Mouse (Mus musculus) cerebellum, postnatal 14 days (tissue): ENCODE data around the gene Mtg1.
A peak's percentile ranks its signal among the peaks of the same experiment; 100 is the strongest.
"Not testable (repeated sequence)": the region's sequence is repeated elsewhere in the genome, so short reads cannot be mapped to it uniquely, and the experiment has no call there.

ENCODE experiments used
- DNase-seq, 2 experiments: peaks; one replicate each; pipeline ENCODE4 v3.0.0; 2021; ENCODE audit warnings: mixed read lengths in 2 of 2

The Mtg1 gene

DNA sequence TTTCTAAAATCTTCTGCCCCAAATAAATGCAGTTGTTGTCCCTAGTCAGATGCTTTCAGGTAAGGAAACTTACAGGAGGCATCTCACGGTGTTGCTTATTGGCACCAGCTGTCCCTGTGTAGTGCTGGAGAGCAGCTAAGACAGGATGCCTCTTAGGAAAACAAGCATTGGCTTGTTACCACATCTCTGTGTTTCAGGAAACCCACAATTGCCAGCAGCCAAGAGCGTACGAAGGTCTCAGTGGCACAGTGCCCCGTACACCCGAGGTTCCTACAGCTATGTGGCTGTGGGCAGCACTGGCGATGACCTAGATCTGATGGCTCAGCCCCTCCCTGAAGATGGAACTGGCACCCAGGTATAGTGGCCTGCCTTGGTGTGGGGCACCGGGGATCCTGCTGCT, 5.2 kb upstream of the Mtg1 start:
- DNase-seq, result not testable (repeated sequence)

- DNase-seq, result not testable (repeated sequence)
Measured at GRCm38 (mm10) chr7:140134033-140134432, 3.3 kb upstream of the Mtg1 start.

- no peak for DNase-seq
Measured at GRCm38 (mm10) chr7:140135106-140135770, 2.1 kb upstream of the Mtg1 start.

- DNase-seq, result no peak
Measured at GRCm38 (mm10) chr7:140138021-140138310, 602 bp downstream of the Mtg1 start.

DNA sequence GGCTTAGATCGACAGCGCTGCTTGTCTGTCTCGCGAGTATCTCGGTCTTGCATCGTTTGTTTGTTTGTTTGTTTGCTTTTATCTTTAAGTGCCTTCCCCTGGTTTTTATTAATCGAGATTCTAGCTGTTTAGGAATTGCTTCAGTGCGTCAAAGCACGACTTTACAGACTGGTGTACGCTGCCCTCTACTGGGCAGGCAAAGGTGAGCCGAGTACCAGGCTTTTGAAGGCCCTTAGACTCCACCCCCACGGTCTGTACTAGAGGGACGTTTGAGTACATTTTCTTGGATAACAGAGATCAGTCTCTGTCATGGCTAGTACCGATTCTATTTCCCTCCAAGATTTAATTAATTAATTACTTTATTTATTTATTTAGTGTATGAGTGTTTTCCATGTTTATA, 4.0 kb downstream of the Mtg1 start:
- DNase-seq, result peak; percentile 78 to 83

- no peak for DNase-seq
Measured at GRCm38 (mm10) chr7:140144550-140144949, 7.2 kb downstream of the Mtg1 start.

GRCm38 (mm10) chr7:140153383-140153782, 16.0 kb downstream of the Mtg1 start:
- DNase-seq, result peak; percentile 75 to 81

GRCm38 (mm10) chr7:140153829-140154217, 16.5 kb downstream of the Mtg1 start:
- DNase-seq, result no peak

DNA sequence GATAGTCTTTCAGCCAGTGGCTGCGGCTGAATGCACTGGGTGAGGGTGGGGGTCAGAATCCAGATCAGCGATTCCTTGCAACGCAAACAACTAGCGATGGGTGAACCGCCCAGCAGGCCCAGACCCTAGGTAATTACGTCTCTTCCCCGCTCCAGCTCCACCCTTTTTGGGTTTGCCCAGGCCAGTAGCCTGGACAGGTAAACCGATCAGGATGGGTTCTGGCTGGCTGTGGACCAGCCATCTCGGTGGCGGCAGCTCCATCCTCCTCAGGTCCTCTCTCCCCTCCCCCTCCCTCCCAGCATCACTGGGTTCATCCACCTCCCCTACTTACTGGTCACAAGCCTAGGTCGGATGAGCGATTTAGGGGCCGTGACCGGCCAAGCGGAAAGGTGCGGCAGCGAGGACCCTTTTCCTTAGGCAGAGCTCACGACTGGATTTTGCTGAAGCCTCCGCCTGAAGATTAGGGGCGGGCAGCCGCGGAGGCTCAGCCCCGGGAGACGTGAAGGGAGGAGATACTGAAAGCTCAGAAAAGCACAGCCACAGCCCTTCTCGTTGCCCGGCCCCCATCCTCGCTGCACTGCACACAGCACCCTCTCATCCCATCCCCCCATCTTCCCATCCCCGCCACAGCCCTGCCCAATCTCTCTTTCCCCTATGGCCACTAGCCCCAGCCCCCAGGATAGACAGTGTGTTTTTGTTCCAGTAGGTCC, 17.0 kb downstream of the Mtg1 start, which contains the start of gene Sprn:
Sprn (minus strand) TSS at position 660 of the 710 bp plus-strand sequence.
- DNase-seq, result peak; percentile 81 to 86

DNA sequence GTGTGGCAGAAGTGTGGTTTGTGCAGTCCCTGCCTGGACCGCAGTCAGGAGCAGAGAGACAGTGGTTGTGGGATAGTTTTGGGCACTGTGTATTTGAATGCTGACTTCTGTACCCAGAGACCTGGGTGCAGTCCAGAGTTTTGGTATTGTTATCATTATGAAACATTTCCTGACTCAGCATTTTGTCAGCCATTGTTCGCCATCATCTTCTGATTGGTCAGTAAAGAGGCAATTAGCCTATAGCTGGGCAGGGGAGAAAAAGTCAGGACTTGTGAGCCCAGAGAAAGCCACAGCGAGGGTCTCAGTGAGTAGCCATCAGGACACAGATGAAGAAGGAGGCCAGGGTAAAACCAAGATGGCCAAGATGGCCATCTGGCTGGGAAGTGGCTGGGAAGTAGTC, 23.0 kb downstream of the Mtg1 start:
- DNase-seq, result no peak

DNA sequence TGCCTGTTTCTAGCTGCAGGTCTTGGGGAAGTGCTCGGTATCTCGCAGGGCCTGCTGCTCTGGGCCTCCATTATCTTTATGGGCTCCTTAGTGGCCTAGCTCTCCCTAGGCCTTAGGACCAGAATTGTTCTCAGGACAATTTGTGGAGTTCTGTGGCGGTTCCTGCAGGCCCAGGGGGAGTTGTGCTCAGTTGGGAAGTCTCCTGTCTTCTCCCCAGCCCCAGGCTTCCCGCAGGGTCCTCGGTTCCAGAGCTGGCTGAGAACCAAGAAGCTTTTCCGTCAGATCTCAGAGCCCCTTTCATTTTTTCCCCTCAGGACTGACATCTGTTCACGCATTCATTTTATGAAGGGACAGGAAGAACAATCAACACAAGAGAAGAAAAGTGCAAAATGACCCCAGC, 27.3 kb downstream of the Mtg1 start, which contains the start of gene Olfr522:
Olfr522 (minus strand) TSS at position 101 of the 400 bp plus-strand sequence.
- DNase-seq, result no peak

DNA sequence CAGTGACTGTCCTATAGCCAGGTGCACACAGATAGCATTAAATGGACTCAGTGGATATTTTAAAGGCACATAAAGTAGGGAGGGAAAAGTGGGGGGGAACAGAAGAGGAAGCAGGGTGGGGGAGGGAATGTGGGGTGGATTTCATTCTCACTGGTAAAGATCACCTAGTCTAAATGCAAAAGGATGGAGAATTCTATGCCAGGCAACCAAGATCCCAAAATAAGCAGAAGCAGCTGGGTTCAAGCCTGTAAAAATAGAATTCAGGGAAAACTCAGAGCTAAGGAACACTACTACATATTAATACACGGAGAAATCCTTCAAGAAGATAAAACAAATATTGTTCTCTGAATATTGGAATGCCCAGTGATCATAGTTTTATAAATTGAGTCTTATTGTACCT, 30.6 kb downstream of the Mtg1 start:
- DNase-seq, result no peak

DNA sequence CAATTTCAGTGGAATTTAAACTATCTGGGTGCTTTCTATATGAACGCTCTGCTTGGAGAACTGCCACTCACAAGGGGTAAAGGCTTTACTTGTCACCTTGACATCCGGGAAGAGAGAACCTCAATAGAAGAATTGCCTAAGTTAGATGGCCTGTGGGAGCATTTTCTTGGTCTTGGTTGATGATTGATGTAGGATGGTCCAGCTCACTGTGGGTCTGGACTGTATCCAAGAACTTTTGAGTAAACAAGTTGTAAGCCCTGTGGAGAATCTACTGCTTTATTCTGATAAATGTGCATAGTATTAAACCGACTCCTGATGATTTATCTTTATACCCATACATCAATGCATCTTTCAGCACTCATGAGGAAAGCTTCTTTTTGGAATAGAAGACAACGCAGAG, 32.0 kb downstream of the Mtg1 start:
- no peak for DNase-seq

GRCm38 (mm10) chr7:140170863-140171262, 33.5 kb downstream of the Mtg1 start:
- no peak for DNase-seq

GRCm38 (mm10) chr7:140172936-140173335, 35.6 kb downstream of the Mtg1 start, which contains the start of gene Olfr523:
TSS of gene Olfr523 (plus strand) at chr7:140173217.
- peak; percentile 71 to 75 for DNase-seq

DNA sequence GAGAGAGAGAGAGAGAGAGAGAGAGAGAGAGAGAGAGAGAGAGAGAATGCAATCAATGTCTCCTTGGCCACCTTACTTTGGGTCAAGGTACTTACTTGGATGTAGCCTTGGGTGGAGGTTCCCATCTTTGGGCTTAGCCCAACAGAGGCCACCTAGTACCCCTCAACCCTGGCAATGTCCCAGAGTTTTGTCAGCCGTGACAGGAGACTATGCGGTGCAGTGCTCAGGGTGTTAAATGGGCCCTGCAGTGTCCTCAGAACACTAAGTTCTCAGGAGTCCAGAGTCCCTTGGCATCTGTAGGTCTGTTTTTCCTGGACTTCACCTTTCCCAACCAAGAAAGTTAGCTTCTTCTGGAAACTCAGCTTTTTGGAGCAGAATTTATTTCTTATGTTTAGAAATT, 41.8 kb downstream of the Mtg1 start:
- DNase-seq, result no peak

- no peak for DNase-seq
Measured at GRCm38 (mm10) chr7:140180692-140181091, 43.3 kb downstream of the Mtg1 start.

DNA sequence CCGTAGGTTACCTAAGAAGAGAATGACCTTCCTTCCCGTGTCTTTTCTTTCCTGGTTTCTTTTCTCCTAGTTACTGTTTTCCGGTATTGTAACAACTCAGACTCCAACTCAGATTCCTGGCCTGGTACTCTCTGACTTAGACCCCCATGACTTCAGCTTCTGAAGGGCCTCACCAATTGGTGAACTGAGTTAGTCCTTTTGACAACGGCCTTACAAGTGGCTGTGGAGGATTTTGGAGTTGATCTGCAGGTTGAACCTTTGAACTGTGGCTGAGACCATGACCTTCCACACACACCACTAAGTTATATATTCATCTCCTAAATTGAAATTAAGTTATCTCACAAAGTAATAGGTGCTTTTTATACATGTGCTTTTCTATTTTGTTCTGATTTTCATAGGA, 46.8 kb downstream of the Mtg1 start:
- DNase-seq, result no peak

DNA sequence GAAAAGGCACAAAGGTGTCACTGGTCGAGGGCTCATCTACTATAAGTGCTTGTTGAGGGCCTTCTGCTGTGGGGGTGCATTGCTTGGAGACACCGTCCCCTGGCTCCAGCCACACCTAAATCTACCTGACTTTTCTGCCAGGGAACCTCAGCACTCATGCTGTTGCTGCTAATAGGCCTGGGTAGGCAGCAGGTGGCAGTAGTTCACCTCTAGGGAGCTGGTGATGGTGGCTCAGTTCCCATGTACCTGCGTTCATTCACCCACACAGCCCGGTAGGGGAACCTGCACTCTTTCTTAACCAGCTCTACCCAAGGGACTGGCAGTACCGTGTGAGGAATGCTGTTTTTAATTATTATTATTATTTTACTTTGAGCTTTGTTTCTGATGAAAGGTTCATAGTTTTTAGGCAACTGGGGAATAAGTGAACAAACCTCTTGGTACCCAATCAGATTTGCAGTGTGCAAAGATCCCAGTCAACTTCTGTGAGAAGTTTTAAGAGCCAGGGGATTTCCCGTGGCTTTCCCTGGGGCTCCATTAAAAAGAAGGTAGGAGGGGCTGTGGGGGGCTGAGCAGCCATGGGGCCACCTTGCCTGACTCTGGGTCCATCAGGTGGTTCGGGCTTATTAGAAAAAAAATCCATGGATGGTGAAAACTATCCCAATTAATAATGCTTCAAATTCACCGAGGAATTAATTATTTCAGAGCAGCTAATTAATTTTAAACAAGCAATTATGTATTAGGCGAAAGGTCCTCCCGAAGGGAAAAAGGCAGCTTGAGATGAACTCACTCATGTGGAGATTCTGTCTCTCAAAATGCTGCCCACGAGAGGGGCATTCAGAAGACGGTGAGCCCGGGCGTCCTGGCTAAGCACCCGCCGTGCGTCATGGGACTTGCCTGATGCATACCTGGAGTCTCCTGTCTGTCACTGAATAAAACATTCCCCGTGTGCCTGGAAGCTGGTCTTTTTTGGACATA, 49.6 kb downstream of the Mtg1 start:
- DNase-seq, result peak; percentile 12 to 27

DNA sequence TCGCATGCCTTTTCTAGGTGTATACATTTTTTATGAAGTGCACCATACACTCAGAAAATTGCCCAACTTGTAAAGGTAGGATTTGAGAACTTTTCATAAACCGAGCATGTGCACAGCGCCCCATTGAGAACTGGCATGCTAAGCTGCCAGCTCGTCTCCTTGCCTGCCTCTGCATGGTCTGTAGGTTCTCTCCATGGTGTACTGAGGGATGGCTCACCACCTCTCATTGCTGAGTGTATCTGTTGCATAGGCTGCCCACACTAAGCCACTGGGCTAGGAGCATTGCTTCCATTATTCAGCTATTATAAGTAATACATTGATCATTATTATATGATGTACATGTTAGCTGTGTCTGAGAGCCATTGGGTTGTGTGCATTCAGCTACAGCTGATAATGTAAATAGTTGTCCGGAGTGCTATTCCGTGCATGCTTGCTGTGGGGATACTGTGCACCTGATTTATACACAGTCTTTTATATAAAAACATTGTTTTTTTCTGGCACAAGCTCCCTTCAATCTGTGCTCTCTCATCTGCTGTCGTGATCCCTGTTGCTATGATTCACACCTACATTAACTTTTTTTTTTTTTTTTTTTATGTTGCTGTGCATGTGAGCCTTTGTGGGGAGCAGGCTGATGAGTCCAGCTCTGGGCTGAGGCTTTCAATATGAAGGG, 50.5 kb downstream of the Mtg1 start:
- no peak for DNase-seq

DNA sequence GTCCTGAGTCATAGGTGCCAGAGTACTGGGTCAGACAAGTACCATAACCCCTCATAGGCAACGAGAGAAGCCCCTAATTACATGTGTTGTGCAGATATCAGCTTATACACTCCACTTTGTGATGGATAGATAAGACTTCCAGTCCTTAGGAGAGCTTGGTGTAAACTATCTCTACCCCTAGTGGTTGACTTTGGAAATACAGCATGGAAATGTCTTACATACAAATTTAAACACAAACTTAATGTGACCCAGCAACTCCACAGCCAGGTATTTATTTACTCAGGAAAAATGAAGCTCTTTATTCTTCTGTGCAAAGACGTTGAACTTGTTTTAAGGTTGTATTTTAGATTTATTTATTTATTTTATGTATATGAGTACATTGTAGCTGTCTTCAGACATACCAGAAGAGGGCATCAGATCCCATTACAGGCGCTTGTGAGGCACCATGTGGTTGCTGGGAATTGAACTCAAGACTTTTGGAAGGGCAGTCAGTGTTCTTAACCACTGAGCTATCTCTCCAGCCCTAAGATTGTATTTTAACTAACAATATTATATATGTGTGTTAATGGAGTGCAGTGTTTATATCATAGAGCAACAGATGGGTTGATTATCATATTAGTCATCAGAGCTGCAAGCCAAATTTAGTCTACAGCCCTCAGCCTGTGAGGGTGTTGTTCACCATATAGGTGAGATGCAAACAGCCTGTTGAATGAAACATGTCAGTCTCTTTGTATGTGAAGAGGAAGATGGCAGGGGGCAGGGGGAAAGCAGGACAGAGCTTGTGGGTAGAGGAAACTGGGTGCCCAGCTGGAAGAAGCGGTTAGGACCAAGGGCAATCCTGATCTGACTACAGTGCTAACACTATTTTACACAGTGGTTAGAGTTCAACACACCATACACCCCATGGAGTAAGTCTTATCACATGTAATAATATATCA, 51.3 kb downstream of the Mtg1 start:
- no peak for DNase-seq

GRCm38 (mm10) chr7:140190435-140190834, 53.1 kb downstream of the Mtg1 start:
- no peak for DNase-seq
